Mouse (Mus musculus): ENCODE measurements around the gene Ttll11.

DNA sequence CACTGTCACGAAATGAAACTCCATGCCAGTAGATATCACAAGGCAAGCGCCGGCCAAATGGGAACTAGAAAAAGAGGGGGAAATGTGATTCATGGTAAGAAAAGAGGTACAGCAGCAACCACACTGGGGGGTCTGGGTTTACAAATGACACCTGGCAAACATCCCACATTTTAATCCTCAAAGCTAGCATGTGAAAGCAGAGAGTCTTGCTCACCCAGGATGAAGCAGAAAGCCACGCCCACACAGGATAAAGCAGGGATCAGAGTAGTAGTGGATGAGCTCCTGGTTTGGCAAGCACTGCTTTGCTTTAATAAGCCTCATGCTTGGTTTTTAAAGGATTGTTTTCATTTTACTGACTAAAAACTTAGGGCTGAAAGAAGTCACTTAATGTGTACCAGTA lies 34.8 kb downstream of the Ttll11 start:
- TF ChIP-seq CTCF (IDR thresholded peaks at IDR 0.05; ENCODE audit: borderline replicate concordance, control insufficient read depth, extremely low read depth, insufficient read depth, low read length, poor library complexity): no peak
- TF ChIP-seq POLR2A (IDR thresholded peaks at IDR 0.05; ENCODE audit: control insufficient read depth, extremely low read depth, insufficient read depth, low read length, poor library complexity): no peak
